Comparison of ENCODE assay signal across 23 mouse cellular contexts in the genomic region with DNA sequence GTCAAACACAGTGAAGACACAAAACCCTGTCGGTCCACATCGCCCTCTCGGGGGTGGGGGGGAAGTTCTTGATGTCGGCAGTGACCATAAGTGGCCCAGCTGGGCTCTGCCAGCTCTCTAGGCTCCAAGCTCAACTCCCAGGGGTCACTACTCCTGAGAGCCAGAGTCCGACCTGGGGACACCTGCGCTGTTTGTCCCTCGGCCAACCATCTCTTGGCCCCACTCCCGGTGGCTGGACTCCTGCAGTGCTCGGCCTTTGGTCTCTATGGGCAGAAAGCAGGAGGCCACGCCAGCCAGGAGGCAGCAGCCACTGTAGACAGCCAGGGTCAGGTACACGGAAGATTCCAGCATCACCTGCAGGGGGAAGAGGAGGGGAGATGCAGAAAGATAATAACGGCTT. TPM values are rescaled to one million over a fixed set of nuclear protein-coding genes. Genes with fewer than 3 reads are reported as not detected.
DNase-seq lines count a peak whose midpoint lies in the region; TF ChIP-seq lines count a peak whose summit lies in the region.
"Had no signal": no experiment of that assay in that cellular context is flagged by ENCODE, and none has a peak within 500 bp of the region (broad histone marks: within the 10 kb centered on the region; RNA-seq: fewer than 3 reads in every experiment).

No protein-coding gene starts in this region.

- peak; percentile 42 for TF ChIP-seq CTCF in liver, adult 2 months (IDR thresholded peaks at IDR 0.05; ENCODE audit: low read depth, low read length)

- TF ChIP-seq POLR2A in liver, adult 2 months (IDR thresholded peaks at IDR 0.05; ENCODE audit: extremely low read depth, insufficient read depth, low read length): no peak

- no peaks in the 10 kb centered on the region for H3K79me2 ChIP-seq in liver, adult 2 months (ENCODE audit: control insufficient read depth, insufficient read depth, low read length)

- no peak overlapping the region for H3K4me3 ChIP-seq in liver, adult 2 months (ENCODE audit: insufficient read depth, low read depth, low read length)
- H3K4me3 ChIP-seq: liver, embryonic 13.5 days; myocyte; neural tube, embryonic 15.5 days had no signal

- WGBS in liver, adult 2 months: 21% methylated on average over 12 of the region's 12 CpGs

- H3K27me3 ChIP-seq in liver, adult 2 months (ENCODE audit: control insufficient read depth, insufficient read depth, low read length): no peaks in the 10 kb centered on the region
- H3K27me3 ChIP-seq: neural tube, embryonic 15.5 days had no signal

- no peak overlapping the region for H3K9ac ChIP-seq in liver, adult 2 months (ENCODE audit: low read depth, low read length)
- H3K9ac ChIP-seq: liver, embryonic 13.5 days; neural tube, embryonic 15.5 days had no signal

- peak; percentile 24 for DNase-seq in adrenal gland, adult 2 months
- DNase-seq in adrenal gland, postnatal 25 days: no peak
- DNase-seq in liver, adult 2 months (ENCODE audit: extremely low read depth, low read depth, low spot score): peak; percentile 86
- no peak for DNase-seq in liver
- peak; percentile 83 to 85 for DNase-seq in cerebellum, postnatal 25 days
- DNase-seq in kidney, postnatal 36 days: peak; percentile 92
- DNase-seq in heart, adult 8-10 months (ENCODE audit: low spot score): no peak
- no peak for DNase-seq in left cerebral cortex, adult 18-20 months (ENCODE audit: low spot score in 2 of 2)
- DNase-seq: gastrocnemius, postnatal 25 days; liver, embryonic 13.5 days; midbrain, embryonic 14.5 days; thymus, postnatal 36 days had no signal

- no peaks in the 10 kb centered on the region for H3K36me3 ChIP-seq in liver, adult 2 months (ENCODE audit: control insufficient read depth, insufficient read depth, low read length)
- H3K36me3 ChIP-seq: G1E; liver, embryonic 13.5 days had no signal

- H3K27ac ChIP-seq in liver, adult 2 months (replicated peaks; ENCODE audit: insufficient read depth, low read depth, low read length): no peak overlapping the region
- H3K27ac ChIP-seq: liver, embryonic 13.5 days; neural tube, embryonic 15.5 days had no signal

- no peaks in the 10 kb centered on the region; the same call in none of the 2 replicates for H3K4me1 ChIP-seq in liver, adult 2 months (ENCODE audit: control insufficient read depth, insufficient read depth, low read length)
- H3K4me1 ChIP-seq: liver, embryonic 13.5 days had no signal

RNA-seq across cellular contexts. Expression of a gene that starts 24.6 kb away (rescaled TPM):
- not detected for total RNA-seq in adrenal gland, adult 2 months (2021)
- not detected in 2 replicates for polyA plus RNA-seq in adrenal gland, adult 2 months (2012; rRNA removed)
- not detected in 2 replicates for total RNA-seq in adrenal gland, postnatal 25 days (2021)
- not detected in 2 replicates for total RNA-seq in liver, adult 2 months (2014; rRNA removed)
- polyA plus RNA-seq in liver, adult 2 months (2012; rRNA removed): not detected in 2 replicates
- not detected for total RNA-seq in heart, adult 8-10 months (2022)
- total RNA-seq in left cerebral cortex, adult 18-20 months (2021): not detected
- total RNA-seq: G1E; gastrocnemius, postnatal 25 days; heart, postnatal 25 days; layer of hippocampus, postnatal 14 days; left cerebral cortex, postnatal 14 days; megakaryocyte progenitor cell, adult 5-6 weeks had no signal
- polyA plus RNA-seq: forebrain, embryonic 14.5 days; G1E; heart, embryonic 11.5 days; hindbrain, embryonic 16.5 days; liver, embryonic 13.5 days; lung, postnatal 0 days; midbrain, embryonic 14.5 days; myocyte; neural tube, embryonic 15.5 days had no signal

RNA-seq across cellular contexts. Expression of a gene that starts 34.4 kb away (rescaled TPM):
- total RNA-seq in adrenal gland, adult 2 months (2021): 10 to 100 TPM; 15.5 to 24.6 TPM
- 9.1 and 9.9 TPM in 2 replicates for polyA plus RNA-seq in adrenal gland, adult 2 months (2012; rRNA removed)
- total RNA-seq in adrenal gland, postnatal 25 days (2021): 18.9 and 22.7 TPM in 2 replicates
- total RNA-seq in liver, adult 2 months (2014; rRNA removed): 1.6 and 3.3 TPM in 2 replicates
- polyA plus RNA-seq in liver, adult 2 months (2012; rRNA removed): 5.0 and 5.5 TPM in 2 replicates
- total RNA-seq in heart, adult 8-10 months (2022): 10 to 100 TPM; 12.3 to 16.8 (median 13.4) TPM
- total RNA-seq in left cerebral cortex, adult 18-20 months (2021): 10 to 100 TPM; 24.3 to 27.1 TPM

RNA-seq across cellular contexts. Expression of a gene that starts 37.1 kb away (rescaled TPM):
- 10 to 100 TPM; 25.4 to 40.0 TPM for total RNA-seq in adrenal gland, adult 2 months (2021)
- polyA plus RNA-seq in adrenal gland, adult 2 months (2012; rRNA removed): 26.6 and 31.3 TPM in 2 replicates
- total RNA-seq in adrenal gland, postnatal 25 days (2021): 35.1 and 36.6 TPM in 2 replicates
- total RNA-seq in liver, adult 2 months (2014; rRNA removed): 6.6 and 9.2 TPM in 2 replicates
- 14.8 and 16.7 TPM in 2 replicates for polyA plus RNA-seq in liver, adult 2 months (2012; rRNA removed)
- 10 to 100 TPM in 3 of 4 experiments, 1 to 10 TPM in 1; 9.6 to 13.2 (median 12.0) TPM for total RNA-seq in heart, adult 8-10 months (2022)
- 10 to 100 TPM; 34.9 to 36.9 TPM for total RNA-seq in left cerebral cortex, adult 18-20 months (2021)

Comparison
In these comparisons a context has a peak if more than half of its experiments do, and no peak if none do; other contexts are left out.
1. DNase-seq: peak in adrenal gland, adult 2 months (single experiment), liver, adult 2 months (single experiment), cerebellum, postnatal 25 days (2 of 2) and kidney, postnatal 36 days (2 of 2); none in adrenal gland, postnatal 25 days (single experiment), liver (single experiment), heart, adult 8-10 months (single experiment) and left cerebral cortex, adult 18-20 months (0 of 2).